Mouse (Mus musculus) neural tube, embryonic 12.5 days (tissue): ENCODE measurements around the gene Shank3. TPM values are rescaled to one million over a fixed set of nuclear protein-coding genes. Genes with fewer than 3 reads are reported as not detected.
A peak's percentile ranks its signal among the peaks of the same experiment; 100 is the strongest.

Experiments used
- ATAC-seq: fragments of 200-750 bp; cut with Nextera tagmentation; 2 replicates; pipeline ENCODE4 v1.8.0; 2017; ENCODE audit warnings: low read depth, mild to moderate bottlenecking, moderate TSS enrichment, moderate library complexity; ENCODE audit not compliant: low FRiP score
- H3K27ac ChIP-seq: fragments of 300-500 bp; sonication (generic); 2 replicates; pipeline ENCODE4 v1.5.1; 2016
- H3K27me3 ChIP-seq: fragments of 300-500 bp; sonication (generic); replicated peaks from 2 replicates; pipeline ENCODE4 v1.6.1; 2016; ENCODE audit warnings: mild to moderate bottlenecking
- H3K36me3 ChIP-seq: fragments of 300-500 bp; sonication (generic); 2 replicates; pipeline ENCODE4 v1.6.1; 2016; ENCODE audit warnings: mild to moderate bottlenecking
- H3K4me1 ChIP-seq: fragments of 300-500 bp; sonication (generic); 2 replicates; pipeline ENCODE4 v1.6.1; 2016
- H3K4me2 ChIP-seq: fragments of 300-500 bp; sonication (generic); replicated peaks from 2 replicates; pipeline ENCODE4 v1.6.1; 2016; ENCODE audit warnings: mild to moderate bottlenecking
- H3K4me3 ChIP-seq: fragments of 300-500 bp; sonication (generic); 2 replicates; pipeline ENCODE4 v1.5.1; 2016
- H3K9ac ChIP-seq: fragments of 300-500 bp; sonication (generic); 2 replicates; pipeline ENCODE4 v1.6.1; 2016; ENCODE audit warnings: mild to moderate bottlenecking
- H3K9me3 ChIP-seq: fragments of 300-500 bp; sonication (generic); 2 replicates; pipeline ENCODE4 v1.6.1; 2016; ENCODE audit warnings: mild to moderate bottlenecking
- WGBS: fragments of 180-500 bp; shearing (Covaris S2); methylation state at CpG from one replicate; pipeline ENCODE4 v1.1.7; 2016; 5-methylcytosine and 5-hydroxymethylcytosine counted together
- polyA plus RNA-seq: library from polyadenylated mRNA; unstranded; fragments of >200 nt; fragmentation: Nextera tagmentation; extraction: Ambion mirVana; gene quantifications from 2 replicates; pipeline ENCODE4 v1.2.1, GENCODE M21; 2016

Gene Shank3
- polyA plus RNA-seq, 1 experiment from 2014 or later, result 4.8 TPM

- Histone ChIP-seq H3K9ac (no peak overlapping the region), H3K27ac (no peak overlapping the region), H3K36me3 (peaks cover 27% of the 10 kb centered on the region), H3K9me3 (no peaks in the 10 kb centered on the region), H3K4me3 (no peak overlapping the region), H3K4me1 (no peaks in the 10 kb centered on the region), H3K27me3 (no peaks in the 10 kb centered on the region), H3K4me2 (no peak overlapping the region)
- WGBS, result 8% methylated on average over 1 of the region's 1 CpGs
- ATAC-seq, result peak; percentile 13; the same call in 1 of the 2 replicates
Measured at GRCm38 (mm10) chr15:89465052-89465451, 34.4 kb upstream of the Shank3 start.

- Histone ChIP-seq H3K9ac (no peak overlapping the region), H3K27me3 (no peaks in the 10 kb centered on the region), H3K36me3 (no peaks in the 10 kb centered on the region), H3K4me2 (no peak overlapping the region), H3K27ac (no peak overlapping the region), H3K4me1 (no peaks in the 10 kb centered on the region), H3K4me3 (no peak overlapping the region), H3K9me3 (no peaks in the 10 kb centered on the region)
- 30% methylated on average over 2 of the region's 2 CpGs for WGBS
- ATAC-seq, result no peak
Measured at GRCm38 (mm10) chr15:89468577-89468976, 30.8 kb upstream of the Shank3 start.

GRCm38 (mm10) chr15:89471476-89471875 is 27.9 kb upstream of the Shank3 start:
- no peak for ATAC-seq
- WGBS, result 86% methylated on average over 4 of the region's 4 CpGs

GRCm38 (mm10) chr15:89473370-89473769 is 26.1 kb upstream of the Shank3 start:
- no peak overlapping the region for H3K27ac ChIP-seq
- ATAC-seq, result no peak
- H3K9ac ChIP-seq, result no peak overlapping the region
- H3K4me2 ChIP-seq, result no peak overlapping the region
- H3K9me3 ChIP-seq, result no peaks in the 10 kb centered on the region
- H3K4me1 ChIP-seq, result peaks cover 8% of the 10 kb centered on the region
- H3K36me3 ChIP-seq, result no peaks in the 10 kb centered on the region
- H3K27me3 ChIP-seq, result no peaks in the 10 kb centered on the region
- H3K4me3 ChIP-seq, result no peak overlapping the region
- 83% methylated on average over 9 of the region's 9 CpGs for WGBS

More at GRCm38 (mm10) chr15:89471476-89471875, 27.9 kb upstream of the Shank3 start:
- no peak overlapping the region for H3K4me3 ChIP-seq
- no peaks in the 10 kb centered on the region for H3K36me3 ChIP-seq
- H3K27me3 ChIP-seq, result no peaks in the 10 kb centered on the region
- H3K4me2 ChIP-seq, result no peak overlapping the region
- no peak overlapping the region for H3K27ac ChIP-seq
- H3K9me3 ChIP-seq, result no peaks in the 10 kb centered on the region
- no peak overlapping the region for H3K9ac ChIP-seq
- H3K4me1 ChIP-seq, result peaks cover 8% of the 10 kb centered on the region

- Histone ChIP-seq H3K9ac (no peak overlapping the region), H3K27me3 (no peaks in the 10 kb centered on the region), H3K4me3 (no peak overlapping the region), H3K27ac (no peak overlapping the region), H3K4me2 (no peak overlapping the region), H3K9me3 (no peaks in the 10 kb centered on the region), H3K4me1 (peaks cover 8% of the 10 kb centered on the region), H3K36me3 (no peaks in the 10 kb centered on the region)
- no peak for ATAC-seq
- WGBS, result 96% methylated on average over 8 of the region's 8 CpGs
Measured at GRCm38 (mm10) chr15:89473921-89474320, 25.5 kb upstream of the Shank3 start.

- H3K9ac ChIP-seq, result 0 out of 2 replicates have a peak overlapping the region, but pooled peaks have one; percentile 64
- H3K27ac ChIP-seq, result no peak overlapping the region
- H3K36me3 ChIP-seq, result no peaks in the 10 kb centered on the region
- no peak for ATAC-seq
- H3K9me3 ChIP-seq, result no peaks in the 10 kb centered on the region
- H3K27me3 ChIP-seq, result no peaks in the 10 kb centered on the region
- H3K4me3 ChIP-seq, result no peak overlapping the region
- peak overlapping the region; percentile 86; the same call in 1 of the 2 replicates for H3K4me2 ChIP-seq
- peaks cover 8% of the 10 kb centered on the region for H3K4me1 ChIP-seq
- WGBS, result 92% methylated on average over 19 of the region's 19 CpGs
Measured at GRCm38 (mm10) chr15:89474596-89475292, 24.7 kb upstream of the Shank3 start.

DNA sequence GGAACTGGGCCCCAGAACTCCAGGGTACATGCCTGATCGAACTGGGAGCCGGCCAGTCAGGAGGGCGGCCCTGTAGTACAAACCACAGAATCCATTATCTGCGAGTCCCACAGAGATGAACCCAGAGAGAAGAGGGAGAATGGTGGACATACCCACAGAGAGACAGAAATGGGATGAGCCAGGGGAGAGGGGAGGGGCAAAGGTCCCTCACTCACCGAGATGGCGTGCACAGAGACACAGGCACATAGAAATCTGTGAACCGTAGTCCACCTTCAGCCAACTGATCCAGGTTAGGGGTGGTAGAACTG is 24.2 kb upstream of the Shank3 start:
- Histone ChIP-seq H3K27me3 (no peaks in the 10 kb centered on the region), H3K9me3 (no peaks in the 10 kb centered on the region), H3K4me1 (peaks cover 8% of the 10 kb centered on the region), H3K27ac (no peak overlapping the region), H3K4me2 (peak overlapping the region; percentile 86), H3K36me3 (no peaks in the 10 kb centered on the region), H3K4me3 (peak overlapping the region; percentile 53; the same call in 1 of the 2 replicates), H3K9ac (peak overlapping the region; percentile 64; the same call in 1 of the 2 replicates)
- WGBS, result 91% methylated on average over 7 of the region's 7 CpGs
- ATAC-seq, result peak; percentile 14; the same call in 1 of the 2 replicates

DNA sequence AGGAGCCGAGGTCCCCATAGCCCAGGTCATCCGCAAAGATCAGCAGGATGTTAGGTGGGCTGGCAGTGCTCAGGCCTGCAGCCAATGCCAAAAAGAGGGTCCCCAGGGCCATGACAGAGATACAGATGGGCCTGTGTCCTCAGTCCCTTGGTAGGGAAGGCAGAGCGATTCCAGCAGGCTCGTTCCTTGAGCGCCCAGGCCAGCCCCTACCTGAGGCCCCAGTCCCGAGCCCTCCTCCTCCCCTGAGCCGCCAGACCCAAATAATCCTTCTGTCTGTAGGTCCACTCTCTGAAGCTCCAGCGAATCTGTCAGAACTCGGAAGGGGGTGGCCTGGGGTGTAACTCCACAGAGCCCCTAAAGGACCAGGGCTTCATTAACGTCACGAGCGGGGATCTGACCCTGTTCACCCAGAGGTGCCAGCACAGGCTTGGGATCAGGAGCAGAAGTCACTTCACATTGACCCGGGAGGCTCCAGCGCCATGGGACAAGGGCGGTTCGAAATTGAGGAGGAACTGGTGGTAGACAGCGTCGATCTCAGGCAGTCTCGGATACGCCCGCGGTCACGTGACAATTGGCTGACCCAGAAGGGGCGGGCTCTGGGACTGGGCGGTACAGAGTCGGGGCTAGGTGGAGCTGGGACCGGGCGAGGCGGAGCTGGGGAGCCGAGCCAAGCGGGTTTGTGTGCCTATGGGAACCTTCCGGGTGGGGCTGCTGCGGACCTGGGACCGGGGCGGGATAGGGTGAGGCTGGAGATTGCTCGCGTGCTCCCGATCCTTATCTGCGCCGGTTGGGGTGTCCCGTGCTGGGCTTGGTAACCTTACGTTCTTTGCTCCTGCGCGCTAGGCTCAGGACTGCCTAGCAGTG is 23.6 kb upstream of the Shank3 start:
- Histone ChIP-seq H3K9ac (peak overlapping the region; percentile 64), H3K4me3 (peak overlapping the region; percentile 53), H3K9me3 (no peaks in the 10 kb centered on the region), H3K4me2 (peak overlapping the region; percentile 86), H3K27ac (no peak overlapping the region), H3K36me3 (no peaks in the 10 kb centered on the region), H3K4me1 (peaks cover 8% of the 10 kb centered on the region), H3K27me3 (no peaks in the 10 kb centered on the region)
- peak; percentile 96 for ATAC-seq
- WGBS, result 11% methylated on average over 44 of the region's 44 CpGs

GRCm38 (mm10) chr15:89476475-89476815 is 23.0 kb upstream of the Shank3 start:
- H3K4me2 ChIP-seq, result peak overlapping the region; percentile 86
- no peaks in the 10 kb centered on the region for H3K36me3 ChIP-seq
- H3K27ac ChIP-seq, result no peak overlapping the region
- ATAC-seq, result peak; percentile 8; the same call in 1 of the 2 replicates
- 12% methylated on average over 5 of the region's 5 CpGs for WGBS
- H3K27me3 ChIP-seq, result no peaks in the 10 kb centered on the region
- peaks cover 8% of the 10 kb centered on the region for H3K4me1 ChIP-seq
- no peaks in the 10 kb centered on the region for H3K9me3 ChIP-seq
- peak overlapping the region; percentile 64 for H3K9ac ChIP-seq
- peak overlapping the region; percentile 53 for H3K4me3 ChIP-seq

GRCm38 (mm10) chr15:89477091-89477491 is 22.3 kb upstream of the Shank3 start, which contains the start of gene Arsa:
Gene Arsa (minus strand): TSS chr15:89477425.
- ATAC-seq, result no peak

GRCm38 (mm10) chr15:89477806-89478205 is 21.6 kb upstream of the Shank3 start:
- H3K4me2 ChIP-seq, result no peak overlapping the region
- 46% methylated on average over 8 of the region's 8 CpGs for WGBS
- H3K36me3 ChIP-seq, result no peaks in the 10 kb centered on the region
- ATAC-seq, result no peak
- H3K4me3 ChIP-seq, result no peak overlapping the region
- H3K9me3 ChIP-seq, result no peaks in the 10 kb centered on the region
- no peaks in the 10 kb centered on the region for H3K27me3 ChIP-seq
- no peak overlapping the region for H3K9ac ChIP-seq
- H3K4me1 ChIP-seq, result peaks cover 8% of the 10 kb centered on the region
- H3K27ac ChIP-seq, result no peak overlapping the region

More at GRCm38 (mm10) chr15:89477091-89477491, 22.3 kb upstream of the Shank3 start, which contains the start of gene Arsa:
- Histone ChIP-seq H3K4me3 (peak within 1 kb of the TSS; percentile 53), H3K4me2 (peak within 1 kb of the TSS; percentile 86), H3K4me1 (peaks cover 8% of the 10 kb centered on the region), H3K9me3 (no peaks in the 10 kb centered on the region), H3K36me3 (no peaks in the 10 kb centered on the region), H3K27me3 (no peaks in the 10 kb centered on the region), H3K9ac (peak within 1 kb of the TSS; percentile 64), H3K27ac (no peak within 1 kb of the TSS)
- 31% methylated on average over 9 of the region's 9 CpGs for WGBS

- Histone ChIP-seq H3K27ac (no peak overlapping the region), H3K9ac (no peak overlapping the region), H3K4me1 (peaks cover 8% of the 10 kb centered on the region), H3K4me2 (no peak overlapping the region), H3K4me3 (no peak overlapping the region), H3K9me3 (no peaks in the 10 kb centered on the region), H3K36me3 (no peaks in the 10 kb centered on the region), H3K27me3 (no peaks in the 10 kb centered on the region)
- WGBS, result 83% methylated on average over 3 of the region's 3 CpGs
- ATAC-seq, result no peak
Measured at GRCm38 (mm10) chr15:89478622-89479021, 20.8 kb upstream of the Shank3 start.
